Mouse (Mus musculus) CH12.LX (cell line): ENCODE measurements around the gene Enpp4. TPM values are rescaled to one million over a fixed set of nuclear protein-coding genes. Genes with fewer than 3 reads are reported as not detected.

Source experiments
- DNase-seq: peaks from one replicate; pipeline ENCODE4 v3.0.0-alpha.2; 2013; ENCODE audit errors: extremely low read depth
- H3K27ac ChIP-seq: 2 replicates; pipeline ENCODE4 v1.5.1; 2012; ENCODE audit warnings: low read depth, mild to moderate bottlenecking, control low read depth, moderate library complexity; ENCODE audit not compliant: insufficient read depth
- H3K27me3 ChIP-seq: replicated peaks from 2 replicates; pipeline ENCODE3; 2012; ENCODE audit warnings: inconsistent platforms
- H3K36me3 ChIP-seq, 2 experiments: replicated peaks in 1 of 2; 2 replicates each; pipeline versions ENCODE3 to v1.6.1; 2012; ENCODE audit warnings: inconsistent platforms in 1 of 2, low read length in 1 of 2, mild to moderate bottlenecking in 1 of 2, mixed read lengths in 1 of 2, moderate library complexity in 1 of 2; ENCODE audit not compliant: control insufficient read depth in 1 of 2, insufficient read depth in 1 of 2
- H3K4me1 ChIP-seq, 2 experiments: 2 replicates each; pipeline ENCODE4 v1.6.1; 2012; ENCODE audit warnings: inconsistent platforms in 1 of 2, moderate library complexity in 1 of 2; ENCODE audit not compliant: insufficient read depth in 2 of 2, control insufficient read depth in 1 of 2
- H3K4me2 ChIP-seq: 2 replicates; pipeline ENCODE4 v1.6.1; 2012; ENCODE audit warnings: low read depth, mild to moderate bottlenecking, control low read depth; ENCODE audit not compliant: poor library complexity, insufficient read depth, severe bottlenecking
- H3K4me3 ChIP-seq, 3 experiments: fragments of 150-350 bp in 1 of 3; sonication (generic) in 1 of 3; replicated peaks in 1 of 3; 2 replicates each; pipeline versions ENCODE3 to v1.5.1; 2011 to 2012; ENCODE audit warnings: low read depth in 2 of 3, low read length in 2 of 3, mild to moderate bottlenecking in 2 of 3, moderate library complexity in 2 of 3, control low read depth in 1 of 3, improper control_type of control experiment in 1 of 3, inconsistent platforms in 1 of 3, mixed read lengths in 1 of 3; ENCODE audit not compliant: poor library complexity in 1 of 3
- H3K79me2 ChIP-seq: replicated peaks from 2 replicates; pipeline ENCODE4 v1.6.1; 2012; ENCODE audit warnings: mild to moderate bottlenecking, moderate library complexity; ENCODE audit not compliant: control insufficient read depth, poor library complexity, insufficient read depth, severe bottlenecking; ENCODE audit errors: extremely low read depth
- H3K9ac ChIP-seq: 2 replicates; pipeline ENCODE4 v1.6.1; 2012; ENCODE audit warnings: low read depth, mild to moderate bottlenecking, control low read depth, moderate library complexity; ENCODE audit not compliant: insufficient read depth
- H3K9me3 ChIP-seq: replicated peaks from 2 replicates; pipeline ENCODE3; 2012; ENCODE audit warnings: low read length, inconsistent platforms, mixed read lengths
- CHD1 ChIP-seq: IDR thresholded peaks from 2 replicates; pipeline ENCODE4 v1.6.1; 2012; ENCODE audit warnings: low read depth, low read length, improper control_type of control experiment, inconsistent platforms
- CTCF ChIP-seq, 2 experiments: IDR thresholded peaks in 1 of 2; conservative IDR thresholded peaks in 1 of 2; 2 replicates each; pipeline ENCODE4 v1.5.1; 2011 to 2012; ENCODE audit warnings: low read depth in 2 of 2, low read length in 2 of 2, improper control_type of control experiment in 1 of 2, inconsistent platforms in 1 of 2, mild to moderate bottlenecking in 1 of 2, moderate library complexity in 1 of 2
- E2F4 ChIP-seq: IDR thresholded peaks from 2 replicates; pipeline ENCODE4 v1.6.1; 2011; ENCODE audit warnings: low read depth, low read length, improper control_type of control experiment; ENCODE audit not compliant: insufficient replicate concordance
- ETS1 ChIP-seq: conservative IDR thresholded peaks from 2 replicates; pipeline ENCODE4 v1.6.1; 2012; ENCODE audit warnings: low read depth, mild to moderate bottlenecking, inconsistent platforms, low read length, improper control_type of control experiment, moderate library complexity
- GABPA ChIP-seq: IDR thresholded peaks from 2 replicates; pipeline ENCODE4 v1.6.1; 2012; ENCODE audit warnings: low read depth, low read length, improper control_type of control experiment, inconsistent platforms; ENCODE audit not compliant: insufficient replicate concordance
- HCFC1 ChIP-seq: IDR thresholded peaks from 2 replicates; pipeline ENCODE4 v1.6.1; 2012; ENCODE audit warnings: low read depth, mild to moderate bottlenecking, inconsistent platforms, low read length, improper control_type of control experiment
- IRF4 ChIP-seq: IDR thresholded peaks from 2 replicates; pipeline ENCODE4 v1.6.1; 2014; ENCODE audit warnings: low read depth, mild to moderate bottlenecking, inconsistent platforms, low read length, improper control_type of control experiment
- JUN ChIP-seq: IDR thresholded peaks from 2 replicates; pipeline ENCODE4 v1.6.1; 2011; ENCODE audit warnings: low read depth, mild to moderate bottlenecking, low read length, improper control_type of control experiment, moderate library complexity; ENCODE audit not compliant: insufficient read depth
- KAT2A ChIP-seq: IDR thresholded peaks from 2 replicates; pipeline ENCODE4 v1.6.1; 2012; ENCODE audit warnings: low read length, improper control_type of control experiment, inconsistent platforms; ENCODE audit not compliant: insufficient replicate concordance
- MAFK ChIP-seq: IDR thresholded peaks from 2 replicates; pipeline ENCODE4 v1.6.1; 2011; ENCODE audit warnings: low read length, improper control_type of control experiment; ENCODE audit not compliant: insufficient replicate concordance
- MAX ChIP-seq: IDR thresholded peaks from 2 replicates; pipeline ENCODE4 v1.6.1; 2011; ENCODE audit warnings: low read length, improper control_type of control experiment
- MEF2A ChIP-seq: IDR thresholded peaks from 2 replicates; pipeline ENCODE4 v1.6.1; 2014; ENCODE audit warnings: low read depth, mild to moderate bottlenecking, inconsistent platforms, low read length, improper control_type of control experiment, borderline replicate concordance
- MXI1 ChIP-seq: IDR thresholded peaks from 2 replicates; pipeline ENCODE4 v1.6.1; 2011; ENCODE audit warnings: mild to moderate bottlenecking, low read depth, low read length, improper control_type of control experiment
- MYC ChIP-seq: IDR thresholded peaks from 2 replicates; pipeline ENCODE4 v1.6.1; 2011; ENCODE audit warnings: low read depth, mild to moderate bottlenecking, improper control_type of control experiment, low read length
- NRF1 ChIP-seq: IDR thresholded peaks from 2 replicates; pipeline ENCODE4 v1.6.1; 2014; ENCODE audit warnings: low read depth, mild to moderate bottlenecking, inconsistent platforms, low read length, improper control_type of control experiment, moderate library complexity
- POLR2AphosphoS2 ChIP-seq: IDR thresholded peaks from 2 replicates; pipeline ENCODE4 v1.6.1; 2011; ENCODE audit warnings: low read depth, low read length, improper control_type of control experiment
- RAD21 ChIP-seq: IDR thresholded peaks from 2 replicates; pipeline ENCODE4 v1.6.1; 2011; ENCODE audit warnings: low read depth, mild to moderate bottlenecking, low read length, improper control_type of control experiment, moderate library complexity
- RCOR1 ChIP-seq: conservative IDR thresholded peaks from 2 replicates; pipeline ENCODE4 v1.6.1; 2012; ENCODE audit warnings: low read depth, mild to moderate bottlenecking, inconsistent platforms, low read length, improper control_type of control experiment
- SIN3A ChIP-seq: IDR thresholded peaks from 2 replicates; pipeline ENCODE4 v1.6.1; 2012; ENCODE audit warnings: low read length, improper control_type of control experiment, inconsistent platforms
- SMC3 ChIP-seq: IDR thresholded peaks from 2 replicates; pipeline ENCODE4 v1.6.1; 2011; ENCODE audit warnings: low read depth, low read length, improper control_type of control experiment
- TCF12 ChIP-seq: IDR thresholded peaks from 2 replicates; pipeline ENCODE4 v1.6.1; 2014; ENCODE audit warnings: low read depth, mild to moderate bottlenecking, inconsistent platforms, low read length, improper control_type of control experiment
- USF2 ChIP-seq: conservative IDR thresholded peaks from 2 replicates; pipeline ENCODE4 v1.6.1; 2011; ENCODE audit warnings: low read depth, low read length, improper control_type of control experiment
- ZKSCAN1 ChIP-seq: IDR thresholded peaks from 2 replicates; pipeline ENCODE4 v1.6.1; 2012; ENCODE audit warnings: low read depth, inconsistent platforms, low read length, improper control_type of control experiment, borderline replicate concordance
- ZNF384 ChIP-seq: IDR thresholded peaks from 2 replicates; pipeline ENCODE4 v1.6.1; 2012; ENCODE audit warnings: low read depth, low read length, improper control_type of control experiment, inconsistent platforms
- dilution Hi-C: fragments of 300-500 bp; cut with MboI; formaldehyde crosslinking; loops from 2 replicates; pipeline ENCODE4 v1.14.3; 2020; ENCODE audit warnings: low sequenced_read_pairs; ENCODE audit not compliant: extremely low pct_unique_long_range_greater_than_20kb, extremely low pct_ligation_motif_present
- in situ Hi-C: fragments of 300-500 bp; cut with MboI; formaldehyde crosslinking; loops from 3 replicates; pipeline ENCODE4 v1.14.3; 2019; ENCODE audit warnings: low sequenced_read_pairs, low pct_ligation_motif_present, low pct_unique_long_range_greater_than_20kb, mixed read lengths
- polyA plus RNA-seq: library from polyadenylated mRNA; unstranded; fragments of >175 nt; gene quantifications from 2 replicates; pipeline ENCODE4 v1.2.1, GENCODE M21; 2012; ENCODE audit warnings: low read depth; ENCODE audit not compliant: insufficient read length
- total RNA-seq, 2 experiments: library from RNA; depleted of rRNA; stranded (reverse); fragments of 300-350 nt in 1 of 2; fragments of >200 nt in 1 of 2; gene quantifications; 2 replicates each; pipeline ENCODE4 v1.2.3; 2012 to 2014

Enpp4 gene
- total and polyA plus RNA-seq, 3 experiments, result 0.11 to 0.34 (median 0.16) TPM

GRCm38 (mm10) chr17:44060781-44061180, 44.8 kb downstream of the Enpp4 start:
- no peaks in the 10 kb centered on the region for H3K79me2 ChIP-seq
- dilution Hi-C loops, result no loop called here
- no peak overlapping the region for H3K4me3 ChIP-seq
- peaks cover 10% of the 10 kb centered on the region for H3K9me3 ChIP-seq
- H3K27me3 ChIP-seq, result peaks cover 79% of the 10 kb centered on the region
- DNase-seq, result no peak
- H3K4me1 ChIP-seq, result no peaks in the 10 kb centered on the region
- no peak overlapping the region for H3K4me2 ChIP-seq
- in situ Hi-C loops, result no loop called here
- H3K27ac ChIP-seq, result no peak overlapping the region
- H3K9ac ChIP-seq, result no peak overlapping the region
- TF ChIP-seq POLR2AphosphoS2, result no peak
- TF ChIP-seq SIN3A, result no peak
- no peak for TF ChIP-seq ZKSCAN1
- no peak for TF ChIP-seq MYC
- no peak for TF ChIP-seq KAT2A
- TF ChIP-seq HCFC1, result no peak
- no peak for TF ChIP-seq IRF4
- no peak for TF ChIP-seq MEF2A
- no peak for TF ChIP-seq GABPA
- TF ChIP-seq E2F4, result no peak
- no peak for TF ChIP-seq ZNF384
- no peak for TF ChIP-seq MXI1
- TF ChIP-seq RCOR1, result no peak
- TF ChIP-seq RAD21, result no peak
- H3K36me3 ChIP-seq, result no peaks in the 10 kb centered on the region

- no peak overlapping the region for H3K27ac ChIP-seq
- peaks cover 10% of the 10 kb centered on the region for H3K9me3 ChIP-seq
- no peak overlapping the region for H3K9ac ChIP-seq
- H3K4me1 ChIP-seq, result peaks cover 4 to 6% of the 10 kb centered on the region in 2 experiments
- in situ Hi-C loops, result no loop called here
- DNase-seq, result no peak
- no peak overlapping the region for H3K4me2 ChIP-seq
- no peaks in the 10 kb centered on the region for H3K79me2 ChIP-seq
- peaks cover 81% of the 10 kb centered on the region for H3K27me3 ChIP-seq
- no peak overlapping the region for H3K4me3 ChIP-seq
- dilution Hi-C loops, result no loop called here
- no peaks in the 10 kb centered on the region for H3K36me3 ChIP-seq
- TF ChIP-seq USF2 (no peak), MAX (no peak), MAFK (no peak), MYC (no peak), GABPA (no peak), ZNF384 (no peak), MEF2A (no peak), JUN (no peak), TCF12 (no peak), SMC3 (no peak), ETS1 (no peak), NRF1 (no peak), CHD1 (no peak), RCOR1 (no peak), MXI1 (no peak), CTCF (conservative IDR thresholded peaks at IDR 0.05 in 1 of 2, IDR thresholded peaks at IDR 0.05 in 1 of 2; ENCODE audit: low read depth in 2 of 2, low read length in 2 of 2) (no peak)
Observed at GRCm38 (mm10) chr17:44058145-44058544, 47.5 kb downstream of the Enpp4 start.
